Mouse (Mus musculus) mouse embryonic stem cell (cell line): ENCODE data around the gene Trim80.
"Not testable (repeated sequence)": the region's sequence is repeated elsewhere in the genome, so short reads cannot be mapped to it uniquely, and the experiment has no call there.

ENCODE experiments used
- in situ Hi-C, 2 experiments: fragments of 300-500 bp; cut with MboI; formaldehyde crosslinking; loops; 1 replicate in 1 of 2; 3 replicates in 1 of 2; pipeline ENCODE4 v1.14.3; 2019 to 2020; ENCODE audit warnings: low sequenced_read_pairs in 2 of 2, low pct_unique_long_range_greater_than_20kb in 1 of 2, mixed read lengths in 1 of 2; ENCODE audit not compliant: unreplicated experiment in 1 of 2

Trim80 gene

DNA sequence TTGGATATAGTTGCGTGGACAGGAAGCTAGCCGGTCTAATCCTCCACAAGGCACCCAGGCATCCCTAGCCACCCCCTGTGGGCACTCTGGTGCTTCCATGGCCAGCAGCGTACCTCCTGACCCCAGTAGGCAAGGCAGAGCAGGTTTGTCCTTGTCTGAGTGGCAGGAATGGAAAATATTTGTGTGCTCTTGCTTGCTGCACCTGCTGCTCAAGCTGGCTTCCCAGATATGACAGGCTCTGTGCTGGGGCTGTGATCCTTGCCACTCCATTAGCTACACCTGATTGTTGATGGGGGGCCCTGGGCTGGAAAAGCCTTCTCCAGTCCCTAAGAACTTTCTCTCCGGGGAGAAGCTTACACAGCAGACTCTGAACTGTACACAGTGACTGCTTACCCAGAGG is 13.0 kb downstream of the Trim80 start:
- in situ Hi-C loops = no loop called here

DNA sequence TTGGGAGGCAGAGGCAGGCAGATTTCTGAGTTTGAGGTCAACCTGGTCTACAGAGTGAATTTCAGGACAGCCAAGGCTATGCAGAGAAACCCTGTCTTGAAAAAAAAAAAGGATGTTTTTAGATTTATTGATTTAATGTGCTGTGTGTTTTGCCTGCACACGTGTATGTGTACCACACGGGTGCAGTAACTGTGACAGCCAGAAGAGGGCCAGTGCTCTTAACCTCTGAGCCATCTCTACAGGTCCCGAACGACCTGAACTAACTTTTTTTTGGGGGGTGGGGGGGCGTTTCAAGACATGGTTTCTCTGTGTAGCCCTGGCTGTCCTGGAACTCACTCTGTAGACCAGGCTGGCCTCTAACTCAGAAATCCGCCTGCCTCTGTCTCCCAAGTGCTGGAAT is 14.5 kb downstream of the Trim80 start:
- in situ Hi-C loops = not testable (repeated sequence)

DNA sequence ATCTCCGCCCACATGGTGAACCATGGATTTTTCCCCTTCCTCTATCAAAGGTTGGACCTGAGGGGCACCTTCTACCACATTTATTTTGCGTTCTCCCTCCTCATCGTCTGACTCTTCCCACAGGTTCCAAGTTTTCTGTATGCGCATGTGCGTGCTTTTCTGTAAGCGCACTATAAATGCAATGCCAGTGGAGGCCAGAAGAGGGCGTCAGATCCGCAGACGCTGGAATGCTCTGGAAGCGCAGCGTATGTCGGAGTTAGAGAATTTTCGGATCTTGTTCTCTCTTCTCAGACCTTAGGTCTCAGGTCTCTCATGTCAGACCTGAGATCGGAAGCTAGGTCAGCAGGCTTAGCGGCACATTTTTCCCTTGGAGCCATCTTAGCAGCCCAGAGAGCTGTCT is 15.3 kb downstream of the Trim80 start:
- in situ Hi-C loops = no loop called here

DNA sequence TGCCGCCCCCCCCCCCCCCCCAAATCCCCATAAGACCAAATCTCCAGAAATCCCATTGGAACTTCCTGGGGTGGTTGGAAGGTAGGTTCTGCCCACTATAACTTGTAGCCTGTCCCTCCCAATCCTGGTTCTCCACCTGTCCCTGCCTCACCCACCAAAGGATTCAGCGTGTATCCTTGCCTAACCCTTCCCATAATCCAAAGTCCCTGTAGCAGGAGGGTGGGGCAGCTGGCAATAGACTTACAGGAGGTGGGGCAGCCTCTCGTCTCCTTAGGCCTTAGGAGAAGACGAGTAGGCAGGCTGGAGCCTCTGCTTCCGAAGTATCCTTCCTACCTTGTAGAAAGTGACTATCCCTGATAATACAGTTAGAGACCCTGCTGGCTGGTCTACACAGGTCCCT is 15.8 kb downstream of the Trim80 start:
- in situ Hi-C loops = no loop called here

DNA sequence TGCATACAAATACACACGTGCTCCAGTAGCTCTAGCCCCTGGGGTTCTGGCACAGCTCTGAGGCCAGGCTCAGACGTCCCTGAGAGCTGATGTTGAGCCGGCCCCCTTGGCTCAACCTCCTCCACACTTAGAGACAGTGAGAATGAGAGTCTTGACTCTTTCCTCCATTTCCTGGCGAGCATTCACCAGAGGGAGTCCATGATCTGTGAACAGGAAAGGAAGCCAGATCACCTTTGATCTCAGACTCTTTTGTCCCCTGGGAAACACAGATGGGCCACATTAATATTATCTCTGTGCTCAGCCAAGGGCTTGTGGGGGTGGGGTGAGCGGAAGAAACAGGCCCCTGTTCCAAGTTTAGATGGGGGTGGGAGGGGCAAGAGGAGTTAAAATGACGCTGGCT is 17.1 kb downstream of the Trim80 start:
- in situ Hi-C loops = no loop called here

DNA sequence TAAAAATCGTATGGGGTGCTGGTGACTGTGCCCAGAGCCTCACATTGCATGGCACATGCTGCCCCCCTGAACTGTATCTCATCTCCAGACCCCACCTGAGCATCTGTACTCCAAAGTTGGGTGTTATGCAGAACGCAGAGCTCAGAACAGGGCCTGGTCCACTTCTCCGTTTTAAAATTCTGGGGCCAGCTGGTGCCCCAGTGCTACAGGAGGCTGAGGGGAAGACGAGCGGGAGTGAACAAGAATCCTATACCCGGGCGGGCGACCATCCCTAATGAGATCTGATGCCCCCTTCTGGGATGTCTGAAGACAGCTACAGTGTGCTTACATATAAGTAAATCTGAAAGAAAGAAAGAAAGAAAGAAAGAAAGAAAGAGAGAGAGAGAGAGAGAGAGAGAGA is 20.6 kb downstream of the Trim80 start:
- in situ Hi-C loops = no loop called here

DNA sequence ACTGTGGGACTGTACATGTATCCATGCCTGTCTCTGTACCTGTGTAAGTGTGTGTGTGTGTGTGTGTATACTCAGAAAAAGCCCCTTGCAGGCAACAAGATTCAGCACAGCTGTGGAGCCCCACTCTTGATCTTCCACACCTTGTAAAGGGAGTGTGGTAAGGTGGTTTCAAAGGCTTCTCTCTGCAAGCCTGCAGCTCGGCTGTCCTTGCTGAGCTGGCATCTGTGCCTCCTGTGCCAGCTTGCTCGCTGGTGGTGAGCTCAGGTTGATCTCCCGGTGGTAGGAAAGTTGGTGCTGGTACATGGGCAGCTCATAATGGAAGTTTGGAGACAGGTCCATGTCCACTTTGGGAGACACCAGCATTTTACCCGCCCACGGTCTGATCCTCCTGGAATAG is 21.5 kb downstream of the Trim80 start:
- in situ Hi-C loops = no loop called here

DNA sequence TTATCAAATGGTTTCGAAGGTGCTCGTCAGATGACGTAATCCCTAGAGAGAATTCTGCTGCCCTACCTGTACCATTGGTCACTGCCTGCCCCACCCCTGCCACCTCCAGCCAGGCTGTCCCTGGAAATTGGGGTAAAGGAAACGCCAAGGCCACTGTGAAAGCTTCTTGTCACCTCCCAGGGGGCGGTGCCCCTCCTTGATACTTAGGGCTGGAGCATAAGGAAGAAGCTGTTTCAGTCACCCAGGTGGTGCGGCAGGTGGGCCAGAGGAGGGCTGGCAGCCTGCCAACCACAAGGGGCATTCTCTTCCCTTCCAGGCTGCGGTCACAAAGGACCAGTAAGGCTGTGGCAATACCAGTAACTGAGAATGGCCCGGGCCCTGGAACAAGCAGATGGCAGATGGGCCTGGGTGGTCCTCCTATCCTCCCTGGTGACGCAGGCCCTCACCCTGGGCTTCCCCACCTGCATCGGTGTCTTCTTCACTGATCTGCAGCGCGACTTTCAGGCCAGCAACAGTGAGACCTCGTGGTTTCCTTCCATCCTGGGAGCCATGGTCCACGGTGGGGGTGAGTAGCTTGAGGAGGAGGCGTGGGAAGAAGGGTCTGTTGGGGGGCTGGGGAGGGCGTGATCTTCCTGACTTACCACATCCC is 22.0 kb downstream of the Trim80 start, which contains the start of gene Slc16a5:
Gene Slc16a5, plus strand, starts transcription at position 232 of the 649 bp plus-strand sequence.
- in situ Hi-C loops = no loop called here

DNA sequence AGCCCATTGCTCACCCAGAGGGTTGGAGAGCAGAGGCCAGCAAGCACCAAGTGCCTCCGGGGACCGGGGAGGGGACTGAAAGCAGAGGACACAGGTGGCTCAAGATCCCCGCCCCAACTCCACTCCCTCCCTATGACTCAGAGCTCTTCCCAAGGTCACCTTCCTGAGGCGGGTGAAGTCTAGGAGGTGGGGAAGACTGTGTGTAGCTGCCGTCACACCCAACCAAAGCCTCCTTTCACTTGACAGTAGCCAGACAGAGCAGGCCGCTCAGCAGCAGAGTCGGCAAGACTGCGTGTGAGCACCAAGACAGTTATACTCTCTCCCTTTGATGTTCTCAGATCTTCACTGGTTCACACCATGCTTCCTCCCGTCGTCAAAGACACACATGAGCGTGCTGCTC is 23.1 kb downstream of the Trim80 start:
- in situ Hi-C loops = no loop called here

DNA sequence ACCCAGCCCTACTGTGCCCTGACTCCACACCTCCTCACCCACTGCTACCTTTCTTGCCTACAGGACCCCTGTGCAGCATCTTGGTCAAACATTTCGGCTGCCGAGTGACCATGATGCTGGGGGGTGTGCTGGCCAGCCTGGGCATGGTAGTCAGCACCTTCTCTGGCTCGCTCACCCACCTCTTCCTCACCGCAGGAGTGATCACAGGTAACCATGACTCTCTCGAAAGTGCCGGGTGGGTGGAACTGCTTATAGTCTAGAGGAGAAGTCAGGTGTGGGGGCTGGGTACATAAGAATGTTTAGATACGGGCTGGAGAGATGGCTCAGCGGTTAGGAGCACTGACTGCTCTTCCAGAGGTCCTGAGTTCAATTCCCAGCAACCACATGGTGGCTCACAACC is 24.5 kb downstream of the Trim80 start:
- in situ Hi-C loops = no loop called here

DNA sequence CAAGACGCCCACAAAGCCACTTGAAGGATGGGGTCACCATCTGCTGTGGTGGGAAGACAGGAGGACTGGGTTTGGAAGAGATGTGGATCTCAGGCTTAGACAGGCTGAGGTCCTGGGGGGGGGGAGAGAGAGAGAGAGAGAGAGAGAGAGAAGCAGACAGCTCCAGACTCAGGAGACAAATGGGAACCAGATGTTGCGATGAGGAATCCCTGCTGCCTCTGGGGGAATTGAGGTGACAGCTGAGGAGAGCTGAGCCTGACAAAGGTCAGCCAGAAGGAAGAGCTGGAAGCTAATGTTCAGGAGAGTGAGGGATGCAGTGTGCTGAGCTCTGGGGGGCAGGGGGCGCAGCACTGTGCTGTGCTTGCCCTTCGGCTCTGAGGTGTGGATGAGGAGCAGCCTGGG is 26.9 kb downstream of the Trim80 start:
- in situ Hi-C loops = no loop called here

DNA sequence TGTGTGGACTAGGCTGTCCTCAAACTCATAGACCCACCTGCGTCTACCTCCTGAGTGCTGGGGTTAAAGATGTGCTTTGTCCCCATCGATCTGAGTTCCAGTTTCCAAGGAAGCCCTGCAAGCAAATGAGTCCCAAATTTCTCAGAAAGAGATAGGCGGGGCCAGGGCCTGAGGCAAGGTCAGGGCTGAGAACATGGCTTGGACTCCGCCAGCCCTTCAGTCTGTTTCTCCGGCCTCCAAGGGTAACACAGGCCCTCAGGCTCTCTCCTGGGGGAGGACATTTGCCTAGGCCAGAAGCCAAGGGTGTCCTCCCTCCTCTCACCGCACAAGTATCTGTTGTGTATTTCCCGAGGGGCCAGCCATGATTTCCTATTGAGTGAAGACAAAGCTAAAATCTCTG is 31.8 kb downstream of the Trim80 start:
- in situ Hi-C loops = no loop called here

DNA sequence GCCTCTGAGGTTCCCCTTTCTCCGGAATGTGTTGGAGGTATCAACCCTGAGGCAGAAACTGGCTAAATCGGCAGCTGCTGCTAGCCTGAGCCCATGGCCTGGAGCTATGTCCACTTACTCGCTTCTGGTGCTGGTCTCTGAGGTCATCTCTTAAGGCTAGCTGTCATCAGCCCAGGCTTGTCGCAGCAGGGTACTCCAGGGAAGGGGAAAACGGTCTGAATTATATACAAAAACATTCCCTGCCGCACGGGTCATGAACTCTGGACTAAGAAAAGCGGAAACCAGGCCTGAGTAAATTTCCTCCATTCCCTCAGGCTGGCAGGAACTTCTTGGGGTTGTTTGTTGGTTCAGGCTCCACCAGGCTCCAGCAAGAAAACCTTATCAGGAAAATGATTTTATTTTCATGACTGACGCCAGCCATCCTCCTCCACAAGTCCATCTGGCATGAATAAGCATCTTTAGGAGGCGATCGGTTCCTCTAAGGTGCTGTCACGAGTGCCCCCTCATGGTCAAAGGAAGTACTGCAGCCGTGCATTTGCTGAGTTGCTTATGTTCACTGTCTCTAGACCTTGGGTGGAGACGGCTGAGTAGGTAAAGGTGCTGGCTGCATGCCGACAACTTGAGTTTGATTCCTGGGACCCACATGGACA is 33.4 kb downstream of the Trim80 start:
- in situ Hi-C loops = no loop called here

DNA sequence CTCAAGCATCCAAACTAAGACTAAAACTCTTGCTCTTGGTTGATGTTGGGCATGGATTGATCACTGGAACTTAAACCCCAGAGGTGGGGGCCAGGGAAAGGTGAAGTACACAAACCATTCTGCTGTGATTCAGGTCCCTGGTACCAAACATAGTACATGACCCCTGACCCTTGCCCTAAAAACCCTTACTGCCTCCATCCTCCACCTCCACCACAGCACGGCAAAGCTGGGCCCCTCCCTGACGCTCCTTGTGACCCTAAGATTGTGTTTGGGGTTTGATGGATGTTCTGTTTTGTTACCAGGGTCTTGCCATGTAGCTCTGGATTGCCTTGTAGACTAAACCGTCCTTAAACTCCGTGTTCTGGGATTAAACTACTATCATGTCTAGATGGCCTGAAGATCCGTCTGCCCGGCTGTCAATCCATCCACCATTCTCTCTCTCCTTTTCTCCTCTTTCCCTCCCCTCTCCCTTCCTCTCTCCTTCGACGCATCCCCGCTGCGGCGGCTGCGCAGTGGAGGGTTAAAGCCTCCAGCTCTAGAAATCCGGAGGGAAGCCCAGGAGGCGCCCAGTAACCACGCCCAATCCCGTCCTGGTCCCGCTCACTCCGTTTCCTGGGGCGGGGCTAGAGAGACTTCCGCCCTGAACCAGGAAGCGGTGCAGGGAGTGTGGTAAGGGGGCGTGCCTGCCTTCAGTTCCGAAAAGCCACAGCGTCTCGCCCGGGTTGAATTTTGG is 34.8 kb downstream of the Trim80 start, which contains the start of gene Armc7:
Gene Armc7, plus strand, starts transcription at position 643 of the 733 bp plus-strand sequence.
- in situ Hi-C loops = no loop called here

DNA sequence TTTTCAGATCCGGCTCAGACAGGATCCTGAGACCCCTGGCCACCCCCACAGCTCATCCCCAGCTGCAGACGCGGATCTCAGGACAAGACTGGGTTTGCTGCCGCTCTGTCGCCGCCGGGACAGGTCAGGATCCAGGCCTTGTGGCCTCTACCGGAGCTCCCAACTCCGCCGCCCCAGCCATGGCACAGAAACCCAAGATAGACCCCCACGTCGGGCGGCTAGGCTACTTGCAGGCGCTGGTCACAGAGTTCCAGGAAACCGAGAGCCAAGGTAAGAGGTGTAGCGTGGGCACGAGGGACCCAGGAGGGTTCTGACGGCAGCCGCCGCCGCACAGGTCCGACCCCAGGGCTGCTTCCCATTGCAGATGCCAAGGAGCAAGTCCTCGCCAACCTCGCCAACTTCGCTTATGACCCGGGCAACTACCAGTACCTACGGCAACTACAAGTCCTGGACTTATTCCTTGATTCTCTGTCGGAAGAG is 35.5 kb downstream of the Trim80 start:
- in situ Hi-C loops = no loop called here

DNA sequence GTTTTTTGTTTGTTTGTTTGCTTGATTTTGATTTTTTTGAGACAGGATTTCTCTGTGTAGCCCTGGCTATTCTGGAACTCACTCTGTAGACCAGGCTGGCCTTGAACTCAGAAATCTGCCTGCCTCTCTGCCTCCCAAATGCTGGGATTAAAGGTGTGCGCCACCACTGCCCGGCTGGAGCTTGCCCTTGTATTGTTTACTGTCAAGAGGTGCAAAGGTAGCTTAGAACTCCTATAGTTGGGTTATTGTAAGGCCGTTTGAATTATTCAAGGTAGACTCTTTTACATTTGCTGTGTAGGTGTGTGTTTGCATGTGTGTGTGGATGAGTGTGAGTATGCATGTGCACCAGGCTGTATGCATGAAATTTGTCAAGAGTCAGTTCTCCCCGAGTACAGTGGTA is 36.3 kb downstream of the Trim80 start:
- in situ Hi-C loops = not testable (repeated sequence)

DNA sequence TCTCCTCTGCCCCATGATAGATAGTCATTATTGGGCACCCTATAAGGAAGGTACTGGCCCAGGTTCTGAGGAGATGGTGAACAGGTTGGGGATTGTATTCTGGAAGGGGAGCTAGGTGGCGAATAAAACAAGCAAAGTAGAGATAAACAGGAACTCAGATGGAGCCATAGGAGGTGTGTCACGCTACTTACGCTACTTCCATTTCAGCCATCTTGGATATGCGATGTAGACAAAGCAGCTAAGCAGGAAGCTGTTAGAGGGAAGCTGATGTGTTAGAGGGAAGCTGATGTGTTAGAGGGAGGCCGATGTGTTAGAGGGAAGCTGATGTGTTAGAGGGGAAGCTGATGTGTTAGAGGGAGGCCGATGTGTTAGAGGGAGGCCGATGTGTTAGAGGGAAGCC is 37.0 kb downstream of the Trim80 start:
- in situ Hi-C loops = not testable (repeated sequence)

DNA sequence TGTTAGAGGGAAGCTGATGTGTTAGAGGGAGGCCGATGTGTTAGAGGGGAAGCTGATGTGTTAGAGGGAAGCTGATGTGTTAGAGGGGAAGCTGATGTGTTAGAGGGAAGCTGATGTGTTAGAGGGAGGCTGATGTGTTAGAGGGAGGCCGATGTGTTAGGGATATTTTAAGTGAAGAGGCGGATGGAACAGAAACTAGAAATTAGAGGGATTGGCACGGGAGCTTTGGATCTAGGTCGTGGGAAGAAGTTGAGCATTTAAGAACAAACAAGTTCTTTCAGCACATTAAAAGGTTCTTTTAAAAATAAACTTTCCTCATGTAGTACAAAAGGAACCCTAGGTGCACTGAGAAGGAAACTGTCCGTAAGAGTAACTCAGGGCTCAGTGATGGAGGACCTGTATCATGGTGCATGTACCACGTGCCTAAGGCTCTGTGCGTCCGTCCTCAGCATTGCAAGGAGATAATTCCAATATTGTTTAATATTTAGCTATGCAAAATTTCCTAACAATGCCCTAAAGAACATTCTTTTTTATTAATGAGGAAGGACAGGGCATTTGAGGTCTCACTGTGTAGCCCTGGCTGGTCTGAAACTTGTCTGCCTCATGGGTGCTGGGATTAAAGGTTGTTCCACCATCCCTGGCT is 38.1 kb downstream of the Trim80 start:
- in situ Hi-C loops = no loop called here

DNA sequence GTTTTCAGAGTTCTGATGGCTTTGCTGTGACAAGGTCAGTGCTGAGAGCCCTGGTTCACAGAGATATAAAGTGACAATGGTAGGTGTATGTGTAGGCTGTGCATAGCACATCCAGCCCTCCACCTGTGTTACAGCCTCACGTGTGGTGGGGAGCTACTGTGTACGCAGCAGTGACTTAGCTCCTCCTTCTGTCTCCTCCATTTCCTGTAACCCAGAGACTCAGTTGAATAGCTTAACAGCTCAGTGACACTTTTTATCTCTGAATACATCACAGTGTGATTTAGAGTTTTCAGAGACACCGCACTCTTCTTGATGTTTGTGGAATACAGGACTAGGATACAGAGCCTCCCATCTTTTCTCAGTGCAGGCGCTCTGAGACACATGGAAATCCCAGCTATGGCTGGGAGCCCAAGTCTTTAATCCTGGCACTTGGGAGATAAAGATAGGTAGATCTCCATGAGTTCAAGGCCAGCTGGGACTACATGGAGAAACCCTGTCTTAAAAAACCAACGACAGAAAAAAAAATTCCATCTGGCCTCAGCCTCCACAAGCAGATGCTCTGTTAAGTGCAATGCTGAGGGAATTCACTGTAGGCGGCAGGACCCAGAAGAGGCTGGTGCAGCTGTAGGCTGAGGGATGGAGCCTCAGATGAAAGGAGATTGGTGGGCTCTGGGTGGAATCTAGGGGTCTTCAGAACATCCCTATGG is 41.4 kb downstream of the Trim80 start:
- in situ Hi-C loops = no loop called here
